Mouse (Mus musculus) lung, embryonic 14.5 days (tissue): ENCODE measurements at regions not wholly inside any gene's neighbourhood (a gene's known extent, or its start where the extent isn't known, plus 50 kb on each side); places are given as distances from the start of the nearest gene placed in this dataset.
"Not testable (repeated sequence)": the region's sequence is repeated elsewhere in the genome, so short reads cannot be mapped to it uniquely, and the experiment has no call there.

Source experiments
- ATAC-seq: fragments of 200-750 bp; cut with Nextera tagmentation; 2 replicates; pipeline ENCODE4 v1.8.0; 2017; ENCODE audit warnings: mild to moderate bottlenecking, moderate TSS enrichment, moderate library complexity; ENCODE audit not compliant: insufficient read depth
- DNase-seq: peaks from one replicate; pipeline ENCODE4 v3.0.0-alpha.2; 2015
- H3K27ac ChIP-seq: fragments of 300-500 bp; sonication (generic); 2 replicates; pipeline ENCODE4 v1.5.1; 2014; ENCODE audit warnings: low read depth, mild to moderate bottlenecking, moderate library complexity
- H3K27me3 ChIP-seq: fragments of 300-500 bp; sonication (generic); 2 replicates; pipeline ENCODE4 v1.6.1; 2014; ENCODE audit warnings: low read length, control low read depth; ENCODE audit not compliant: insufficient read depth
- H3K36me3 ChIP-seq: fragments of 300-500 bp; sonication (generic); 2 replicates; pipeline ENCODE4 v1.6.1; 2014; ENCODE audit warnings: control low read depth; ENCODE audit not compliant: insufficient read depth
- H3K4me1 ChIP-seq: fragments of 300-500 bp; sonication (generic); 2 replicates; pipeline ENCODE4 v1.6.1; 2014; ENCODE audit warnings: antibody characterized with exemption, control low read depth; ENCODE audit not compliant: insufficient read depth
- H3K4me2 ChIP-seq: fragments of 300-500 bp; sonication (generic); 2 replicates; pipeline ENCODE4 v1.6.1; 2014; ENCODE audit warnings: mild to moderate bottlenecking
- H3K4me3 ChIP-seq: fragments of 300-500 bp; sonication (generic); 2 replicates; pipeline ENCODE4 v1.5.1; 2014; ENCODE audit warnings: low read depth, low read length
- H3K9ac ChIP-seq: fragments of 300-500 bp; sonication (generic); 2 replicates; pipeline ENCODE4 v1.6.1; 2014
- H3K9me3 ChIP-seq: fragments of 300-500 bp; sonication (generic); 2 replicates; pipeline ENCODE4 v1.6.1; 2016; ENCODE audit warnings: low read depth, low read length, control low read depth
- CTCF ChIP-seq: IDR thresholded peaks from 2 replicates; pipeline ENCODE4 v1.5.1; 2016; ENCODE audit warnings: antibody characterized with exemption, low read depth
- WGBS: fragments of 180-500 bp; shearing (Covaris S2); extraction: QIAGEN DNeasy Blood & Tissue Kit; methylation state at CpG from one replicate; pipeline ENCODE4 v1.1.7; 2014; 5-methylcytosine and 5-hydroxymethylcytosine counted together

GRCm38 (mm10) chr14:53132390-53132789 is 636.8 kb upstream of the Olfr1507 start:
- not testable (repeated sequence) for H3K27ac ChIP-seq, H3K9me3 ChIP-seq, H3K9ac ChIP-seq, ATAC-seq, H3K4me3 ChIP-seq, H3K4me2 ChIP-seq, H3K4me1 ChIP-seq, H3K36me3 ChIP-seq, H3K27me3 ChIP-seq
- 23% methylated on average over 6 of the region's 6 CpGs for WGBS
- peak; percentile 55 for DNase-seq
- peak; percentile 74 for TF ChIP-seq CTCF

GRCm38 (mm10) chr14:53121704-53122103 is 626.2 kb upstream of the Olfr1507 start:
- H3K9me3 ChIP-seq, H3K36me3 ChIP-seq, H3K4me1 ChIP-seq, ATAC-seq, H3K27ac ChIP-seq, H3K4me2 ChIP-seq, H3K9ac ChIP-seq, H3K27me3 ChIP-seq, H3K4me3 ChIP-seq, DNase-seq: not testable (repeated sequence)
- 13% methylated on average over 2 of the region's 3 CpGs for WGBS

GRCm38 (mm10) chr14:53109732-53110131 is 614.2 kb upstream of the Olfr1507 start:
- WGBS, result 68% methylated on average over 3 of the region's 3 CpGs
- H3K27ac ChIP-seq, H3K9ac ChIP-seq, H3K4me3 ChIP-seq, ATAC-seq, H3K4me1 ChIP-seq, H3K9me3 ChIP-seq, H3K27me3 ChIP-seq, H3K4me2 ChIP-seq, H3K36me3 ChIP-seq, DNase-seq: not testable (repeated sequence)

- WGBS, result 24% methylated on average over 5 of the region's 5 CpGs
Measured at GRCm38 (mm10) chr14:53101362-53101761, 605.8 kb upstream of the Olfr1507 start.

GRCm38 (mm10) chr14:53090921-53091320 is 595.4 kb upstream of the Olfr1507 start:
- H3K9ac ChIP-seq, ATAC-seq, H3K27ac ChIP-seq, DNase-seq, H3K36me3 ChIP-seq, H3K9me3 ChIP-seq, H3K4me1 ChIP-seq, H3K4me2 ChIP-seq, H3K4me3 ChIP-seq, H3K27me3 ChIP-seq: not testable (repeated sequence)

More at GRCm38 (mm10) chr14:53101362-53101761, 605.8 kb upstream of the Olfr1507 start:
- H3K4me3 ChIP-seq, H3K4me1 ChIP-seq, H3K36me3 ChIP-seq, ATAC-seq, H3K27me3 ChIP-seq, H3K27ac ChIP-seq, H3K4me2 ChIP-seq, H3K9me3 ChIP-seq, H3K9ac ChIP-seq: not testable (repeated sequence)
- TF ChIP-seq CTCF, result peak; percentile 39
- peak; percentile 14 for DNase-seq

- not testable (repeated sequence) for H3K36me3 ChIP-seq, H3K9me3 ChIP-seq, H3K9ac ChIP-seq, H3K4me2 ChIP-seq, H3K4me1 ChIP-seq, H3K4me3 ChIP-seq, ATAC-seq, H3K27ac ChIP-seq, H3K27me3 ChIP-seq, DNase-seq
- WGBS, result 52% methylated on average over 4 of the region's 4 CpGs
Measured at GRCm38 (mm10) chr14:53081853-53082252, 586.3 kb upstream of the Olfr1507 start.

- not testable (repeated sequence) for DNase-seq, H3K27me3 ChIP-seq, H3K9ac ChIP-seq, H3K36me3 ChIP-seq, H3K4me2 ChIP-seq, H3K4me1 ChIP-seq, H3K9me3 ChIP-seq, H3K27ac ChIP-seq, H3K4me3 ChIP-seq, ATAC-seq
- WGBS, result no CpG with 5 or more reads among the region's 2 CpGs
Measured at GRCm38 (mm10) chr14:53081024-53081711, 585.6 kb upstream of the Olfr1507 start.

- H3K4me2 ChIP-seq, H3K4me1 ChIP-seq, H3K4me3 ChIP-seq, H3K27me3 ChIP-seq, H3K9ac ChIP-seq, H3K36me3 ChIP-seq, DNase-seq, H3K27ac ChIP-seq, H3K9me3 ChIP-seq, ATAC-seq: not testable (repeated sequence)
- WGBS, result 75% methylated on average over 3 of the region's 3 CpGs
Measured at GRCm38 (mm10) chr14:53080556-53080955, 585.0 kb upstream of the Olfr1507 start.

- H3K4me2 ChIP-seq, H3K27ac ChIP-seq, H3K27me3 ChIP-seq, H3K9ac ChIP-seq, H3K4me1 ChIP-seq, H3K36me3 ChIP-seq, H3K4me3 ChIP-seq, ATAC-seq, DNase-seq, H3K9me3 ChIP-seq: not testable (repeated sequence)
- 68% methylated on average over 2 of the region's 2 CpGs for WGBS
Measured at GRCm38 (mm10) chr14:53075937-53076336, 580.4 kb upstream of the Olfr1507 start.

- WGBS, result 73% methylated on average over 6 of the region's 6 CpGs
- ATAC-seq, H3K4me1 ChIP-seq, H3K9ac ChIP-seq, H3K27me3 ChIP-seq, H3K36me3 ChIP-seq, DNase-seq, H3K27ac ChIP-seq, H3K4me3 ChIP-seq, H3K4me2 ChIP-seq, H3K9me3 ChIP-seq: not testable (repeated sequence)
Measured at GRCm38 (mm10) chr14:53073126-53073525, 577.6 kb upstream of the Olfr1507 start.

- H3K4me2 ChIP-seq, H3K27me3 ChIP-seq, H3K27ac ChIP-seq, H3K4me1 ChIP-seq, DNase-seq, H3K4me3 ChIP-seq, H3K9ac ChIP-seq, ATAC-seq, H3K36me3 ChIP-seq, H3K9me3 ChIP-seq: not testable (repeated sequence)
- no CpG with 5 or more reads among the region's 1 CpGs for WGBS
Measured at GRCm38 (mm10) chr14:53072502-53072901, 577.0 kb upstream of the Olfr1507 start.
